Mouse (Mus musculus): ENCODE data around the gene Unc79.

Unc79 gene

GRCm38 (mm10) chr12:103205561-103205960 is 256.9 kb downstream of the Unc79 start:
- DNase-seq (ENCODE audit: low spot score in 2 of 2) = peak in 1 of 2 experiments; percentile 47

GRCm38 (mm10) chr12:103209581-103209980 is 260.9 kb downstream of the Unc79 start:
- no peak for DNase-seq (ENCODE audit: low spot score in 2 of 2)

DNA sequence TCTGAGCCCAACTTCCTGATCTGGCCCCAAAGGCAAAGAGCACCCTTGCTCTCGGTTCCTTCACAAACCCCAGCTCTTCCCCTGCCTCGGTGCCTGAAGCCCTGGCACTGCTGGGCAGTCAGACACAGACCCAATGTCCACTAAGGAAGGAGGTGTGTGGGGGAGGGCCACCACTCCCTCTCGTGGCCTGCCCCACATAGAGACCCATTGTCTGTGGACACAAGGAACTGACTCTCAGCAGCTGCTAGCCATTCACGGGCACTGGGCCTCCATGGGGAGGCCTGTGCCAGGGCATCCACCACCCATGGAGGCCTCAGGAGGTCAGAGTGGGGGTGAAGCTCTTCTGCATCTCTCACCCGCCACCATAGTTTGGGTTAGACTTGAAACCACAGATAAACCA is 262.4 kb downstream of the Unc79 start:
- peak; percentile 46 to 49 for DNase-seq (ENCODE audit: low spot score in 2 of 2)

DNA sequence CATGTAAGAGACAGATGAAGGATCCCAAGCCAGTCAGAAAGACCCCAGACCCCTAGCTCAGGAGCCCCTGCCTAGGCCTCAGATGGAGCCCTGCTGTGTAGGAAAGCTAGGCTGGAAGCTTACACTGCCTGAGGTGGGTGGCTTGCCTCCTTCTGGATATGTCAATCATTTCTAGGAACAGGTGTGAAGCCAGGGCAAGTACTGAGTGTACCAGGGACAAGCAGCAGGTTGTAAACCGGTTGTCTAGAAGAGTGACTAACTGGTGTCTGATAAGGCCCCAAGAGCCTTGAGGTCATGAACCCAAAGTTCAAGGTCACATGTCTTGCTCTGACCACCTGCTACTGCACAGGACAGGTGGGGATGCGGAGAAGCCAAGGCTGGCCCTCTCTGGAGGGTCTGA is 264.9 kb downstream of the Unc79 start:
- no peak for DNase-seq (ENCODE audit: low spot score in 2 of 2)

DNA sequence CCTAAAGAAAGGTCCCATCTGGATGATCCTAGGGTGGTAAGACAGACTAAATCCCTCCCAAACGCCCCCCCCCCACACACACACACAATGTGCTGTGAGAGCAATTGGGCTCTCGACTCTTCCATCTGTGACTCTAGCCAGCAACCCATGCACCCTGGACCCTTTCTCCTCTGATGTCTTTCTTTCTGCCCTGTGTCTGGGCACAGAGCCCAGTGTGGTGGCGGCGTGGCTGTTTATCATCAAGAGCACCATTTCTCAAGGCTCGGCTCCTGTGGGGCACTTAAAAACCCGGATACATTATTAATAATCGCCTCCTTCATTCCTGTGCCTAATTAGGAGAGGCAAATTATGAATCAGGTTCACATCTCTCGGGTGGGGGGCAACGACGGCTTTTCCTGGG is 265.6 kb downstream of the Unc79 start:
- DNase-seq (ENCODE audit: low spot score in 2 of 2) = no peak

GRCm38 (mm10) chr12:103214797-103215196 is 266.1 kb downstream of the Unc79 start:
- no peak for DNase-seq (ENCODE audit: low spot score in 2 of 2)

DNA sequence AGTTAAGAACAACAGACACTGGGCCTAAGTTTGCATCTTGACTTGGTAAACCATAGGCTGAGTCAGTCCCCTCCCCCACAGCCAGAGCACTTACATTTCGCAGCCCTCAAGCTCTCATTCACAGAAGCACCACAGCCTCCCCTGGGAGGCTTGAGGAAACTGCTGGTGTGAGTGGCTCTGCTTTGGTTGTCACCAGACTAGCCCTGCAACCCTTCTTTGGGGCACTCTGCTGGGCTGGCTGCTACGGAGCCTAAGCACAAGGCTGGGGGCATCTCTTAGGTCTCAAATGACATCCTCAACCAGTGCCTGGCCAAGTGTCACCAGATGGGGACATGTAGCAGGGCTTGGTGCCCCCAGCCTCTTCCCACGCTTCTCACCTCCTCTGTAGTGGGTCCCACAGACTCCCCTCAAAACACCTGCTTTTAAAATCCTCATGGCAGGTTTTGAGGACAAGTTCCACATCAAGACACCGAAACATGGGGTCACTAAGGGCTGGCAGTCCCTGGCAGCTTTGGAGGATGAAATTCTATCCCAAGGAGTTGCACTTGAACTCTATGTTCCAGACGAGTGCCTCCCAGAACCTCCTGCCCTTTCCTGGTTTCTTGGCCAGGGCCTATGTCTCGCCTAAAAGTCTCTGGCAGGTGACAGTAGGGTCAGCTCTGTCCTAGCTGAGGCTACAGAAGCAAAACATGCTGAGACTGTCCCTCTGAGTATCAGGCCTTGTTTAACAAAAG is 267.4 kb downstream of the Unc79 start:
- no peak for DNase-seq (ENCODE audit: low spot score in 2 of 2)

GRCm38 (mm10) chr12:103223671-103224070 is 275.0 kb downstream of the Unc79 start:
- DNase-seq (ENCODE audit: low spot score in 2 of 2) = no peak

- DNase-seq (ENCODE audit: low spot score in 2 of 2) = no peak
Measured at GRCm38 (mm10) chr12:103226121-103226520, 277.5 kb downstream of the Unc79 start.

DNA sequence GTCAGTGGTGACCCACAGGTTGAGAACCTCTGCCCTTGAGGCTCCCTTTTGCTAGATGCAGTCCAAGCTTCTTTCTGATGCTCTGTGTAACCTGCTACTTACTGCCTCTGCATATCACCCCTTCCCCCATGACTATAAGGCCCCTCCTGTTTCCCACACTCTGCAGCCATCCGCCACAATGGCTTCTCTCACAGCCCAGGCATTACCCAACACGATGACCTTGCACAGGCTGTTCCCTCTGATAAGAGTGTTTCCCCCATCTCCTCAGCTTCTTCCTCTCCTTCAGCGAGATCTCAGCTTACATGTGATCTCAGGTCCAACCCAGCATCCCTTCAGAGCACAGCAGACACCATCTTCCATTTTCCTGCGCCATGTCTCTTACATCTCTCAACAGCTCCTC is 280.4 kb downstream of the Unc79 start:
- no peak for DNase-seq (ENCODE audit: low spot score in 2 of 2)

All from left cerebral cortex, adult 9 months (tissue).